Mouse (Mus musculus): ENCODE results near the gene Srarp. TPM values are rescaled to one million over a fixed set of nuclear protein-coding genes. Genes with fewer than 3 reads are reported as not detected.

Gene Srarp
- total RNA-seq (2021), result 1 to 10 TPM; 2.4 to 3.9 TPM
- long read RNA-seq, result 0 reads

- DNase-seq (ENCODE audit: low spot score in 2 of 2), result no peak
Measured at GRCm38 (mm10) chr4:141435974-141436373, at the start of gene Srarp. Gene Srarp (minus strand): TSS chr4:141436105.

DNA sequence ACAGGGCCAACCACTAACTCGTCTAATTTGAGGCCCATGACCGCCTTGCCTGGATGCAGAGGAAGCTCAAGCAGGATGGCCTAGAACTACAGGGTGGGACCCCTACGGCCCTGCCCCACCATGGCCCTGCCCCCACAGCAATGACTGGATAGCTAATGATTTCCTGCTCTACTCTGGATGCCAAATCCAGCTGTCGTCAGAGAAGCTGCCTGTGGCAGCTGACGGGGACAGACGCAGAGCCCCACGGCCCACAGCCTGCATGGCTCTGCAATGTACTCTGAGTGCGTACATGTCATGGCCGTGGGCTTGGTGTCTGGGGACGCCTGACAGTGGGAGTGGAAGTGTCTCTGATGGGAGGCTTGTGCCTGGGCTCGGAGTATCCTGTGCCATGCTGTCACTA, 48.2 kb upstream of the Srarp start:
- DNase-seq (ENCODE audit: low spot score in 2 of 2), result no peak

- DNase-seq (ENCODE audit: low spot score in 2 of 2), result no peak
Measured at GRCm38 (mm10) chr4:141479411-141479810, 43.5 kb upstream of the Srarp start.

DNA sequence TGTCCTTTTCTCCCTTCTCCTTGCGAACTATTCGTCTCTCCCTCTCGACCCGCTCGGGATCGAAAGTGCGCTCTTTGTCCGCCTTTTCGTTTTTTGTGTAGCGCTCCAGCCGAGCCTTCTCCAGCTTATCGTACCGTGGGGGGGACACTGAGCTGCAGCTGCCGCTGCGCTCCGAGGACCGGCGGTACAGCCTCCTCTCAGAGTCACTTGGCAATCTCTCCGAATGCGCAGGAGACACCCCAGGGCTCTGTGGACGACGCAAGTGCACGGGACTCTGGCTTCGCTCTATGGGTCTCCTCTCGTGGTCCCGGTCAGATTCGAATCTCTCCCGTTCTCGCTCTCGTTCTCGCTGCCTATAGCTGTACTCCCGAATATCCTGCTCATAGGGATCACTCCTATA, 42.9 kb upstream of the Srarp start:
- no peak for DNase-seq (ENCODE audit: low spot score in 2 of 2)

GRCm38 (mm10) chr4:141478225-141478624, 42.3 kb upstream of the Srarp start:
- peak in 1 of 2 experiments; percentile 5 for DNase-seq (ENCODE audit: low spot score in 2 of 2)

- DNase-seq (ENCODE audit: low spot score in 2 of 2), result peak; percentile 67 to 85
Measured at GRCm38 (mm10) chr4:141477681-141478102, 41.8 kb upstream of the Srarp start.

- peak in 1 of 2 experiments; percentile 0 for DNase-seq (ENCODE audit: low spot score in 2 of 2)
Measured at GRCm38 (mm10) chr4:141474431-141474830, 38.5 kb upstream of the Srarp start.

DNA sequence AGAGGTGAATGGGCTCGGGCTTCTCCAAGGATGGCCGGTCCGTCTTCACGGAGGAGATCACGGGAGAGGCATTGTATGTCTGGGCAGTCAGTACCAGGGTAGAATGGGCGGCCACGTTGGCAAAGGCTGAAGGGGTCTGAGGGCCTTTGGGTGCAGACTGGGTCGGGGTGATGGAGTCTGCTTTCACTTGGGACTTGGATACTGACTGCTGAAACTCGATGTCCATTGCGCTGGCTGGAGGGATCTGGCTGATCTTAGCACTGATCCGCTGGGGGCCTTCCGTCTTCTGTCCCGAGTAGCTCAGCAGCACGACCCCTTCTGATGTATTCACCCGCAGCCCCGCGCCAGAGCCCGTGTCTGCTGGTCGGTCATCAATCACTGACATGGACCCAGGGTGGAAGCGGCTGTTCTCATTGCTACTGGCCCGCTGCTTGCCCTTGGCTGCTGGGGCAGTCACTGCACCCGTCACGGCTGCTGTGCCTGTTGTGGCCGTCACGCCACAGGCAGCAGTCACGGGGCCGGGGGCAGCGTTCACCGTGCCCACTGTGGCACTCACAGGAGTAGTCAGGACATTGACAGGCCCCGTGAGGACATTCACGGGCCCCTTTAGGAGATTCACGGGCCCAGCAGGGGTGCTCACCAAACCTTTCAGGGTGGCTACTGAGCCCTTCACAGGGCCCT, 36.9 kb upstream of the Srarp start:
- no peak for DNase-seq (ENCODE audit: low spot score in 2 of 2)

DNA sequence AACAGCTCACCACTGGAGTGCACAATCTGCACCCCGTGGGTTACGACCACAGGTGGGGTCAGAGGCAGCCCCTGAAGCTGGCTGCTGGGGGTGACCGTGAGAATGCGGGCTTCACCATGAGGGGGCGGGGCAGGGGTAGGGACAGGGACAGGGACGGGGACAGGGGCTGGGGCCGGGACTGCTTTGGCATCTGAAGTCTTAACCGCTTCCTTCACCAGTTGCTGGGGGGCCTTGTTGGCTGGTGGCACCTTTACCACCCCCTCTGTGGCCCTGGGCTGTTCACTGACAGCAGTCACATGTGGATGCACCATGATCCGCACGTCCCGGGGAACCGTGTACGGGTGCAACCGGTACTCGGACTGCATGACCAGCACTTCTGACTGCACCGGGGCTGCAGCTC, 35.6 kb upstream of the Srarp start:
- DNase-seq (ENCODE audit: low spot score in 2 of 2), result no peak

GRCm38 (mm10) chr4:141469343-141469742, 33.4 kb upstream of the Srarp start:
- no peak for DNase-seq (ENCODE audit: low spot score in 2 of 2)

DNA sequence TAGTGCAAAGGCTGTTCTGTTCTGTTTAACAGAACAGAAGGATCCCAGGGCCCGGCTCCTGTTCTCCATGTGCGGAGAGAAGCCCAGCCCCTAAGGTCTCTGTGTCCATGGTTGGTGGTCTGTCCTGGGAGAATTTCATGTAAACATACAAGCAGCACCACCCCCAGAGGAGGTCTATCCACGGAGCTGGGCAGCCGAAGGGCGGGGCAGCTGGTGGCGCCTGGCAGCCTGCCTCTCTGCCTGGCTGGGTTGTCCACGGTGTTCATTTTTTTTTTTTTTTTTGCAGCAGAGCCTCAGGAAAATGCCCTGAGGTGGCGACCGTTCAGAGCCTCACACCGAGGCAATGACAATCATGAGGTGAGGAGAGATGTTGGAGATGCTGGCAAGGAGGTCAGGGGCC, 32.7 kb upstream of the Srarp start:
- peak in 1 of 2 experiments; percentile 9 for DNase-seq (ENCODE audit: low spot score in 2 of 2)

DNA sequence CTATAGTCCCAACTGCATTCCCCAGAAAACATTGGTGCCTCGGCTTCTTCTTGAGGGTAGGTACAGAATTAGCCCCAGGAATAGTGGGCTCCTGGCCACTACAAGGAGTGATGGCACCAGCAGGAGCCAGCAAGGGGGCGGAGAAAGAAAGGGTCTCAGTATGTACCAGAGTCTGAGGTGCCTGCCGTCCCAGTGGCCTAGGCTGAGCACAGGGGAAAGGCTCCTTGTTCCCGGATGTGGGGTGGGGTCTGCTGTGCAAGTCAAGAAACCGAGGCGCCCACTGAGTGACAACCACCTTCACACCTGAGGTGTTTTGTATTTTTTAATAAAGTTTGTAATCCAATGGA, 31.6 kb upstream of the Srarp start:
- no peak for DNase-seq (ENCODE audit: low spot score in 2 of 2)

DNA sequence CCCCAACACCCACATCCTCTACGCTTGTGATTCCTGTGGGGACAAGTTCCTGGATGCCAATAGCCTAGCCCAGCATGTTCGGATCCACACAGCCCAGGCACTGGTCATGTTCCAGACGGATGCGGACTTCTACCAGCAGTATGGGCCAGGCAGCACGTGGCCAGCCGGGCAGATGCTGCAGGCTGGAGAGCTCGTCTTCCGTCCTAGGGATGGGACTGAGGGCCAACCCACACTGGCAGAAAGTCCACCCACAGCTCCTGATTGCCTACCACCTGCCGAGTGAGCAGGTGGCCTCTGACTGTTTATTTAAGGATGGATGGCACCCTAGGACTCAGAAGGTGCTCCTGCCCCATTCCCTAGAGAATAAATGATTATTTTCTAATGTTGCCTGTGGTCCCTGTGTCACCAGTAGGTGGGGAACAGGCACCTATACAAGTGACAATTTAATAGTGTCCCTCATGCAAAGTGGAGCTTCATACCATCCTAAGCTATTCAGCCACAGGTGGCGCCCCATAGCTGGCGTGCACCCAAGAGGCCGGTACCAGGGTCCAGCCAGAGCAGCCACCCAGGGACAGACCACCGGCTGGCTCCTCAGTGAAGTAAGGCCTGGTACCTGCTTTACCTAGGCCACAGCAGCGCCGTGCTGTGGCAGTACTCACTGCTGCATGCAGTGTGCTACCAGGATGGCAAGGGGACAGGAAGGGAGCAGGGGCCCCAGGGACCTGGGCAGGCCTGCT, 31.1 kb upstream of the Srarp start:
- DNase-seq (ENCODE audit: low spot score in 2 of 2), result no peak

DNA sequence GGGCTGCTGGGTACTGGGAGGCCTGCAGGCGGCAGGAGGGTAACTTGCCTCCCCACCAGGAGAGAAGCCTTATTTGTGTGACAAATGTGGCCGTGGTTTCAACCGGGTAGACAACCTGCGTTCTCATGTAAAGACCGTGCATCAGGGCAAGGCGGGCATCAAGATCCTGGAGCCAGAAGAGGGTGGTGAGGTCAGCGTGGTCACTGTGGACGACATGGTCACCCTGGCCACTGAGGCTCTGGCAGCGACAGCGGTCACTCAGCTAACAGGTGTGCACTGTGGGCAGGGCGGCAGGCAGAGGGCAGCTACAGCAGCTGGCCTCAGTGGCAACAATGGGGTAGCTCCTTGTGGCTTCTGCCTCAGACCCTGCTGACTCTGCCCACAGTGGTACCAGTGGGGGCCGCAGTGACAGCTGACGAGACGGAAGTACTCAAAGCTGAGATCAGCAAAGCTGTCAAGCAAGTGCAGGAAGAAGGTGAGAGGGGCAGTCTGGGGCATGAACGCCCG, 30.4 kb upstream of the Srarp start:
- DNase-seq (ENCODE audit: low spot score in 2 of 2), result no peak

GRCm38 (mm10) chr4:141465512-141466288, 29.8 kb upstream of the Srarp start:
- DNase-seq (ENCODE audit: low spot score in 2 of 2), result peak in 1 of 2 experiments; percentile 1

- no peak for DNase-seq (ENCODE audit: low spot score in 2 of 2)
Measured at GRCm38 (mm10) chr4:141464722-141465121, 28.8 kb upstream of the Srarp start.

- DNase-seq (ENCODE audit: low spot score in 2 of 2), result no peak
Measured at GRCm38 (mm10) chr4:141463472-141463871, 27.6 kb upstream of the Srarp start.

DNA sequence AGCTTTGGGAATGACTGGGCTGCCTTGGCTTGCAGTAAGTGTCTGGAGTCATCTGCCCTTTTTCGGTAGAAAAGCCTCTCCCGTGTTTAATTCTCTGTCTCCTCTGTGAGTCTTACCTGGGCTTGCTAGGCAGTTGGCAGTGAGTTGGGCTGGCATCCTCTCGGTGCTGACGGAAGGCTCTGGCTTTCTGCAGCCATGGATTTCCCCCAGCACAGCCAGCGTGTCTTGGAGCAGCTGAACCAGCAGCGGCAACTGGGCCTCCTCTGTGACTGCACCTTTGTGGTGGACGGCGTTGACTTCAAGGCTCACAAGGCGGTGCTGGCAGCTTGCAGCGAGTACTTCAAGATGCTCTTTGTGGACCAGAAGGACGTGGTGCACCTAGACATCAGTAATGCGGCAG, 25.7 kb upstream of the Srarp start:
- DNase-seq (ENCODE audit: low spot score in 2 of 2), result no peak

DNA sequence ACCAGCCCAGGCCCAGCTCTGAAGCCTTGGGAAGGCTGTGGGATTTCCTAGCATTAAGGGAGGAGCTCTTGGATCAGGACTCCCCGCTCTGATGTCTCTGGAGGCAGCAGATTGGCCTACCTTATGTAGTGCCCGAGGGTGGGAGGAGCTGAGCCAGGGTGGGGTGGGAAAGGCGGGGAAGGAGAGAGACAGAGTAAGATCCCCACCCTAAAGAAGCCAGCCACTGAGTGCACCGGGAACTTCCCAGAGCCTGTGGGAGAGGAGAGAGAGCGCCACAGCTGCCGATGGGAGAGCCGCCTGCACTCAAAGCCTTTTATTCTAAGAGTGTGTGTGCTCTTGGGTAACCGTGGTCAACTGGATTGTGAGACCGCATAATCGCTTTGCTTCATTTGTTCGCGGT, 25.2 kb upstream of the Srarp start:
- no peak for DNase-seq (ENCODE audit: low spot score in 2 of 2)

DNA sequence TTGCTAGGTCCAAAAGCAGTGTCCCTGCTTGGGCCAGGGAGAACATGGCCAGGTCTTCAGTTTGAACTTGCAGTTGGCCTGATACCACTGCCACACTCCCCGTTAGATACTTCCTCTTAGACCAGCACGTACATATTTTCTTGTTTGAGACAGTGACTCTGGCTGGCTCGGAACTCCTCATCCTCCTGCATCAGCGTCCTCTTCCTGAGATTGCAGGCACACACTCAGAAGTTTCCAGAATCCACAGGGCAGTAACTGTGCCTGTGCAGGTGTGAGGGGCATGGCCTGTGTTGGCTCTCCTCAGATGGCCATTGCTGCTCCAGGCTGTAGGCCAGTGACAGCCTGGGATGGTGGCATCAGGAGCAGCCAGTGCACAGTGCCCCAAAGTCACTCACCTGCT, 24.6 kb upstream of the Srarp start:
- no peak for DNase-seq (ENCODE audit: low spot score in 2 of 2)

DNA sequence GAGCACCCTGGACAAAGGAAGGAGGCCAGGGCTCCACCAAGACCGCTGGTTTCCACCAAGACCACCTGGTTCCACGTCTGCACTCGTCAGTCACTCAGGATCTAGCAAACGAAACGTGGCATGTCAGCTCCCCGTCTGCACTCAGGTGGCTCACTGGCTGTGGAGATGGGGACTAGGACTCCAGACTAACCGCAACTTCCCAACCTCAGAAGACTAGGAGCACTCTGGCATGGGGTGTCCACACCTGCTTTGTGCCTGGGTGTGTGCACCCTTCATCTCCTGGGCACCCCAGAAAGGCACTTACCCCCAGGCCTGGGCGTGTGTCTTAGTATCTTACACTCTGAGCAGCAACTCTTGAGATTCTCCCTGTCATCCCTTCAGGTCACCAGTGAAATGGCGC, 23.9 kb upstream of the Srarp start:
- DNase-seq (ENCODE audit: low spot score in 2 of 2), result no peak

DNA sequence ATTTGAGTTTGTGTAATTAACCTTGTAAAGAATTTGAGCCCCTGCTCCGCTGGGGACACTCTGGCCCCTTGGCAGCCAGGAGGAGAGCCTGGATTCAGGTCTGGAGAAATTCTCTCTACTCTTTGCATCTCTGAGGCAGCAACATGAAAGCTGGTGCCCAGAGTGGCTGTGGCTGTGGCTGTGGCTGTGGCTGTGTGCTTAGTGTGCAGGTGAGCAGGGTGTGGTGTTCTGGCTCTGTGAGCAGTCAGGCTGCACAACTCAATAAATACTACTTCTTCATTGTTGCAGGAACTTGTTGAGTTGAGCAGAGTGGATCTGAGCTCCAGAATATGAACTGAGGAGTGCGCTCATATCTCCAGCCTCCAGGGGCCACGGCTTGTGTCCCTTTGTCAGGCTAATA, 23.0 kb upstream of the Srarp start:
- no peak for DNase-seq (ENCODE audit: low spot score in 2 of 2)

All from layer of hippocampus, adult 18-20 months (tissue).